Mouse (Mus musculus) liver, postnatal 0 days (tissue): ENCODE results near the gene Mmp23. TPM values are rescaled to one million over a fixed set of nuclear protein-coding genes. Genes with fewer than 3 reads are reported as not detected.

Experiments
- ATAC-seq: fragments of 200-750 bp; cut with Nextera tagmentation; 2 replicates; pipeline ENCODE4 v1.8.0; 2017; ENCODE audit warnings: mild to moderate bottlenecking, moderate library complexity
- DNase-seq: peaks from one replicate; pipeline ENCODE4 v3.0.0-alpha.2; 2016
- H3K27ac ChIP-seq: fragments of 300-500 bp; sonication (generic); 2 replicates; pipeline ENCODE4 v1.5.1; 2014; ENCODE audit warnings: antibody characterized with exemption, moderate library complexity, mild to moderate bottlenecking, low read depth
- H3K27me3 ChIP-seq: fragments of 300-500 bp; sonication (generic); 2 replicates; pipeline ENCODE4 v1.6.1; 2014; ENCODE audit warnings: low read length, control low read depth, mixed read lengths; ENCODE audit not compliant: insufficient read depth
- H3K36me3 ChIP-seq: fragments of 300-500 bp; sonication (generic); replicated peaks from 2 replicates; pipeline ENCODE4 v1.6.1; 2014; ENCODE audit warnings: mild to moderate bottlenecking, control low read depth, low read length, moderate library complexity, mixed read lengths; ENCODE audit not compliant: insufficient read depth
- H3K4me1 ChIP-seq: fragments of 300-500 bp; sonication (generic); 2 replicates; pipeline ENCODE4 v1.6.1; 2014; ENCODE audit warnings: antibody characterized with exemption, mild to moderate bottlenecking, control low read depth; ENCODE audit not compliant: insufficient read depth
- H3K4me2 ChIP-seq: fragments of 300-500 bp; sonication (generic); 2 replicates; pipeline ENCODE4 v1.6.1; 2014; ENCODE audit warnings: low read depth, mild to moderate bottlenecking, low read length, moderate library complexity, mixed read lengths
- H3K4me3 ChIP-seq: fragments of 300-500 bp; sonication (generic); 2 replicates; pipeline ENCODE4 v1.5.1; 2014; ENCODE audit warnings: low read depth, low read length
- H3K9ac ChIP-seq: fragments of 300-500 bp; sonication (generic); replicated peaks from 2 replicates; pipeline ENCODE4 v1.6.1; 2014; ENCODE audit warnings: mild to moderate bottlenecking, moderate library complexity
- H3K9me3 ChIP-seq: fragments of 300-500 bp; sonication (generic); 2 replicates; pipeline ENCODE4 v1.6.1; 2016; ENCODE audit warnings: mild to moderate bottlenecking, control low read depth, low read length, mixed read lengths
- CTCF ChIP-seq: sonication (generic); IDR thresholded peaks from 2 replicates; pipeline ENCODE4 v1.5.1; 2016; ENCODE audit warnings: antibody characterized with exemption, low read depth
- EP300 ChIP-seq: IDR thresholded peaks from 2 replicates; pipeline ENCODE4 v1.6.1; 2016; ENCODE audit warnings: antibody characterized with exemption, low read depth, mild to moderate bottlenecking
- WGBS: fragments of 180-500 bp; shearing (Covaris S2); extraction: QIAGEN DNeasy Blood & Tissue Kit; methylation state at CpG from one replicate; pipeline ENCODE4 v1.1.7; 2014; ENCODE audit not compliant: insufficient replicate concordance; 5-methylcytosine and 5-hydroxymethylcytosine counted together
- polyA plus RNA-seq: library from polyadenylated mRNA; unstranded; fragments of >200 nt; fragmentation: Nextera tagmentation; extraction: Ambion mirVana; gene quantifications from 2 replicates; pipeline ENCODE4 v1.2.1, GENCODE M21; 2015

Gene Mmp23
- polyA plus RNA-seq, 1 experiment from 2014 or later = 5.9 TPM

GRCm38 (mm10) chr4:155658961-155659360, 5.8 kb upstream of the Mmp23 start:
- ATAC-seq = no peak
- 82% methylated on average over 10 of the region's 10 CpGs for WGBS
- H3K4me1 ChIP-seq = peaks cover 10% of the 10 kb centered on the region; the same call in 1 of the 2 replicates
- H3K4me3 ChIP-seq = no peak overlapping the region
- no peaks in the 10 kb centered on the region for H3K36me3 ChIP-seq
- no peak for DNase-seq
- no peak overlapping the region for H3K4me2 ChIP-seq
- H3K27me3 ChIP-seq = peaks cover 17% of the 10 kb centered on the region
- no peak for TF ChIP-seq CTCF
- no peak for TF ChIP-seq EP300
- no peak overlapping the region for H3K9ac ChIP-seq
- H3K27ac ChIP-seq = no peak overlapping the region
- H3K9me3 ChIP-seq = no peaks in the 10 kb centered on the region

GRCm38 (mm10) chr4:155656214-155656751, 3.1 kb upstream of the Mmp23 start:
- Histone ChIP-seq H3K9me3 (no peaks in the 10 kb centered on the region), H3K4me2 (no peak overlapping the region), H3K36me3 (peaks cover 2% of the 10 kb centered on the region; the same call in 1 of the 2 replicates), H3K4me1 (peaks cover 19% of the 10 kb centered on the region), H3K27ac (no peak overlapping the region), H3K9ac (no peak overlapping the region), H3K4me3 (no peak overlapping the region), H3K27me3 (peaks cover 43% of the 10 kb centered on the region)
- DNase-seq (no peak), ATAC-seq (no peak)
- TF ChIP-seq EP300 (no peak), CTCF (no peak)
- WGBS = 87% methylated on average over 13 of the region's 13 CpGs

GRCm38 (mm10) chr4:155654456-155655298, 1.5 kb upstream of the Mmp23 start:
- peak overlapping the region; percentile 27 for H3K4me3 ChIP-seq
- peaks cover 19% of the 10 kb centered on the region for H3K4me1 ChIP-seq
- DNase-seq = peak; percentile 58
- H3K36me3 ChIP-seq = peaks cover 11% of the 10 kb centered on the region
- ATAC-seq = peak; percentile 38
- H3K9me3 ChIP-seq = no peaks in the 10 kb centered on the region
- H3K27me3 ChIP-seq = peaks cover 45% of the 10 kb centered on the region
- no peak overlapping the region for H3K9ac ChIP-seq
- WGBS = 5% methylated on average over 47 of the region's 52 CpGs
- no peak overlapping the region for H3K27ac ChIP-seq
- H3K4me2 ChIP-seq = peak overlapping the region; percentile 54
- TF ChIP-seq EP300 = no peak
- no peak for TF ChIP-seq CTCF

- no peak overlapping the region for H3K9ac ChIP-seq
- ATAC-seq (no peak), DNase-seq (no peak)
- H3K27ac ChIP-seq = no peak overlapping the region
- peak overlapping the region; percentile 27 for H3K4me3 ChIP-seq
- H3K9me3 ChIP-seq = no peaks in the 10 kb centered on the region
- peak overlapping the region; percentile 54 for H3K4me2 ChIP-seq
- 5% methylated on average over 6 of the region's 6 CpGs for WGBS
- TF ChIP-seq EP300 = no peak
- no peak for TF ChIP-seq CTCF
- peaks cover 45% of the 10 kb centered on the region for H3K27me3 ChIP-seq
- peaks cover 19% of the 10 kb centered on the region for H3K4me1 ChIP-seq
- peaks cover 16% of the 10 kb centered on the region for H3K36me3 ChIP-seq
These were observed 935 bp upstream of the Mmp23 start for GRCm38 (mm10) chr4:155654183-155654455.

GRCm38 (mm10) chr4:155653451-155654182, 433 bp upstream of the Mmp23 start:
- no peak overlapping the region for H3K9ac ChIP-seq
- ATAC-seq (no peak), DNase-seq (no peak)
- H3K36me3 ChIP-seq = peaks cover 21% of the 10 kb centered on the region
- WGBS = 3% methylated on average over 30 of the region's 31 CpGs
- peak overlapping the region; percentile 30 for H3K4me3 ChIP-seq
- TF ChIP-seq EP300 (no peak), CTCF (peak; percentile 25)
- H3K27ac ChIP-seq = 0 out of 2 replicates have a peak overlapping the region, but pooled peaks have one; percentile 12
- H3K4me2 ChIP-seq = peak overlapping the region; percentile 54
- no peaks in the 10 kb centered on the region for H3K9me3 ChIP-seq
- H3K4me1 ChIP-seq = peaks cover 19% of the 10 kb centered on the region
- H3K27me3 ChIP-seq = peaks cover 45% of the 10 kb centered on the region
